Mouse (Mus musculus) midbrain, postnatal 0 days (tissue): ENCODE measurements at regions not wholly inside any gene's neighbourhood (a gene's known extent, or its start where the extent isn't known, plus 50 kb on each side); places are given as distances from the start of the nearest gene placed in this dataset.

Source experiments
- ATAC-seq: fragments of 200-750 bp; cut with Nextera tagmentation; 2 replicates; pipeline ENCODE4 v1.8.0; 2017; ENCODE audit warnings: moderate number of reproducible peaks, mild to moderate bottlenecking, moderate TSS enrichment, moderate library complexity; ENCODE audit not compliant: low FRiP score
- DNase-seq: peaks from one replicate; pipeline ENCODE4 v3.0.0-alpha.2; 2015; ENCODE audit warnings: low spot score
- H3K27ac ChIP-seq: fragments of 300-500 bp; sonication (generic); 2 replicates; pipeline ENCODE4 v1.5.1; 2014; ENCODE audit warnings: low read depth, mild to moderate bottlenecking, low read length, mixed read lengths
- H3K27me3 ChIP-seq: fragments of 300-500 bp; sonication (generic); 2 replicates; pipeline ENCODE4 v1.6.1; 2014; ENCODE audit warnings: low read length, control low read depth, mixed read lengths; ENCODE audit not compliant: insufficient read depth
- H3K36me3 ChIP-seq: fragments of 300-500 bp; sonication (generic); 2 replicates; pipeline ENCODE4 v1.6.1; 2014; ENCODE audit warnings: low read length, control low read depth, mixed read lengths; ENCODE audit not compliant: insufficient read depth
- H3K4me1 ChIP-seq: fragments of 300-500 bp; sonication (generic); 2 replicates; pipeline ENCODE4 v1.6.1; 2014; ENCODE audit warnings: mild to moderate bottlenecking, control low read depth, antibody characterized with exemption, low read length, mixed read lengths; ENCODE audit not compliant: insufficient read depth
- H3K4me2 ChIP-seq: fragments of 300-500 bp; sonication (generic); 2 replicates; pipeline ENCODE4 v1.6.1; 2014; ENCODE audit warnings: low read depth, mild to moderate bottlenecking, low read length, mixed read lengths; ENCODE audit not compliant: poor library complexity, severe bottlenecking
- H3K4me3 ChIP-seq: fragments of 300-500 bp; sonication (generic); 2 replicates; pipeline ENCODE4 v1.5.1; 2014; ENCODE audit warnings: low read depth, mild to moderate bottlenecking, low read length, moderate library complexity
- H3K9ac ChIP-seq: fragments of 300-500 bp; sonication (generic); replicated peaks from 2 replicates; pipeline ENCODE4 v1.6.1; 2014; ENCODE audit warnings: mild to moderate bottlenecking, low read length, moderate library complexity, mixed read lengths; ENCODE audit not compliant: poor library complexity, severe bottlenecking
- H3K9me3 ChIP-seq: fragments of 300-500 bp; sonication (generic); 2 replicates; pipeline ENCODE4 v1.6.1; 2016; ENCODE audit warnings: low read length, control low read depth
- CTCF ChIP-seq: IDR thresholded peaks from 2 replicates; pipeline ENCODE4 v1.5.1; 2016; ENCODE audit warnings: antibody characterized with exemption, mild to moderate bottlenecking
- WGBS: fragments of 180-500 bp; shearing (Covaris S2); extraction: QIAGEN DNeasy Blood & Tissue Kit; methylation state at CpG from one replicate; pipeline ENCODE4 v1.1.7; 2014; 5-methylcytosine and 5-hydroxymethylcytosine counted together

DNA sequence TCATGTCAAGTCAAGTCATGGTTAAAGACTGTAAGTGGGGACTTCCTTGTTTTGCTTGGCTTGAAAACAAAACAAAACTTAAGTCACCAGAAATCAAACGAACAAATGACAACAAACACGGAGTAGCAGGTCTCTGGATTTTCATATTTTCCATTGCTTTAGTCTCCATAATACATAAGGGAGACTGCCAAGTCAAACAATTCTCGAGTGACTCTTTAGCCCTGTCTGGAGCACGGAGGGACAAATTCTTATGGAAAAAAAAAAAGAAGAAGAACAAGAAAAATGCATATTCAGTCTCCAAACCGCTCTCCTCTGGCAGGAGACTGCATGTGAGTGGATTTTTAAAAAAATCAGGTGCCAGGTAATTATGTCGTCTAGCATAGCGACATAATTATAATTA lies 129.6 kb upstream of the Med14 start:
- H3K4me2 ChIP-seq: no peak overlapping the region
- no peaks in the 10 kb centered on the region for H3K36me3 ChIP-seq
- H3K9ac ChIP-seq: no peak overlapping the region
- H3K27ac ChIP-seq: no peak overlapping the region
- no peak overlapping the region for H3K4me3 ChIP-seq
- DNase-seq: no peak
- no peaks in the 10 kb centered on the region for H3K4me1 ChIP-seq
- H3K27me3 ChIP-seq: no peaks in the 10 kb centered on the region
- no peak for ATAC-seq
- H3K9me3 ChIP-seq: no peaks in the 10 kb centered on the region
- WGBS: 63% methylated on average over 7 of the region's 7 CpGs
- no peak for TF ChIP-seq CTCF

DNA sequence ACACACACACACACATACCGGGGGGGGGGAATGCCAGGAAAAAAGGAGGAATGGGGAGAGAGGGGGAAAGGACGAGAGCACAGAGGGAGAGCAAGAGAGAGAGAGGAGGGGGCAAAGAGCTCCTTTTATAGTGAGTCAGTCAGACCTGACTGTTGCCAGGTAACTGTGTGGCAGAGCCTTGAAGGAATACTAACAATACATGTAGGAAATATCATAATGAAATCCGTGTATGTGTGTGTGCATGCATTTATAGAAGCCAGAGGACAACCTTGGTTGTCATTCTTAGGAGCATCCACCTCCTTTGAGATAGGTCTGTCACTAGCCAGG lies 127.6 kb upstream of the Med14 start:
- DNase-seq (peak; percentile 28), ATAC-seq (peak; percentile 87)
- Histone ChIP-seq H3K9ac (no peak overlapping the region), H3K27ac (peak overlapping the region; percentile 60), H3K4me2 (no peak overlapping the region), H3K4me1 (no peaks in the 10 kb centered on the region), H3K4me3 (no peak overlapping the region), H3K36me3 (no peaks in the 10 kb centered on the region), H3K9me3 (no peaks in the 10 kb centered on the region), H3K27me3 (no peaks in the 10 kb centered on the region)
- no peak for TF ChIP-seq CTCF
- 29% methylated on average over 3 of the region's 3 CpGs for WGBS

DNA sequence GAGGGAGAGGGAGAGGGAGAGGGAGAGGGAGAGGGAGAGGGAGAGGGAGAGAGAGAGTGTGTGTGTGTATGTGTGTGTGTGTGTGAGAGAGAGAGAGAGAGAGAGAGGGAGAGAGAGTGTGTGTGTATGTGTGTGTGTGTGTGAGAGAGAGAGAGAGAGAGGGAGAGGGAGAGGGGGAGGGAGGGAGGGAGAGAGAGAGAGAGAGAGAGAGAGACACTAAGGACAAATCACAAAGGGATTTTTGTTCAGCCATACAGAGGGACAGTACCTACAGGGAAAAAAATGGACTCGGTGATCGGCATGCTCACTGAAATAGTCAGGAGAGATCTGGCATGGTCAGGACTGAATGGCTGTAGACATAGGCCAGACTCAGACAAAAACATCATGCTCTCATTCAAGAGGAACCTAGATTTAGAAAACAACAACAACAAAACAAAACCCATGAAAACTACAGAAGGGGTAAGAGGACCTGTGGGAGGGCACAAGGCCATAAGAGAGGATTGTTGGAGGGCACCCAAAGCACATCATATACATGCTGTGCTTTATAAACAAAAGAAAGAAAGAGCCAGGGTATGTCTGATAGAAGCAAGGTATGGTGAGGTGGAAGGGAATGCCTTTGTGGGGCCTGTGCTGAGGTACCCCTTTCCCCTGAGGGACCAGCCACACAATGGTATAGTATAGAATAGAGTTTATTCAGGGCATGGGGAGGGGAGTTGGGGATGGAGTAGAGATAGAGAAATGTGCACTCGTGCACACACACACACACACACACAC lies 127.0 kb upstream of the Med14 start:
- Histone ChIP-seq H3K27me3 (no peaks in the 10 kb centered on the region), H3K4me3 (no peak overlapping the region), H3K4me2 (0 out of 2 replicates have a peak overlapping the region, but pooled peaks have one; percentile 5), H3K9ac (no peak overlapping the region), H3K9me3 (no peaks in the 10 kb centered on the region), H3K27ac (peak overlapping the region; percentile 60; the same call in 1 of the 2 replicates), H3K36me3 (no peaks in the 10 kb centered on the region), H3K4me1 (no peaks in the 10 kb centered on the region)
- 60% methylated on average over 3 of the region's 3 CpGs for WGBS
- TF ChIP-seq CTCF: no peak
- ATAC-seq (peak; percentile 73), DNase-seq (no peak)

DNA sequence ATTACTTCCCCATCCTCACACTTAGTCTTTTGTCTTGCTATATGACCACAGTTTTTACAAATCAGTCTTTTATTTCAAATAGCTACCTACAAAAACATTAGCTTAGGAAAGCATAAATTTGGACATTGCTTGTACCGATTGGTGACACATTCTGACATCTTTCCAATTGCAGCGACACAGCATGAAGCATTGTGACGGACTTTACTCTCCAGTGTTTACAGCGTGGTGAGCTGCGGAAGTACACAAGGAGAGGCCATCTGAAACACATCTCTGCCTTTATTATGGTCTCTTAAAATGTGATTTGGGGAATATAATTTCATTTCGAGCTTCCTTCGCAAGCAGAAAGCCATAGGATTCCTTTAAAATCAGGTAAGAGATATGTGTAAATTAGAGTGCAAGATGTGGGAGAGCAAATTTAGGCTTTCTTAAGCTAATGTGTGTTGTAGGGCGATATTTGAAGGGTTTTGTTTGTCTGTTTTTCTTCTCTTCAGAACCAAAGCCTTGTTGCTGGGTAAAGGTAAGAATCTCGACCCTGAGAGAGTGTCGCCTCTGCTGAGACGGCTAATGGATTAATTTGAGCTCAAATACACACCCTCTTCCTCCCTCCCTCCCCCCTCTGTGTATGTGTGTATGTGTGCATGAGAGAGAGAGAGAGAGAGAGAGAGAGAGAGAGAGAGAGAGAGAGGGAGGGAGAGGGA lies 126.3 kb upstream of the Med14 start:
- Histone ChIP-seq H3K4me2 (no peak overlapping the region), H3K9me3 (no peaks in the 10 kb centered on the region), H3K4me3 (no peak overlapping the region), H3K27me3 (no peaks in the 10 kb centered on the region), H3K27ac (peak overlapping the region; percentile 59), H3K36me3 (no peaks in the 10 kb centered on the region), H3K9ac (no peak overlapping the region), H3K4me1 (no peaks in the 10 kb centered on the region)
- 36% methylated on average over 11 of the region's 11 CpGs for WGBS
- no peak for TF ChIP-seq CTCF
- peak; percentile 14 for DNase-seq
- ATAC-seq: no peak

DNA sequence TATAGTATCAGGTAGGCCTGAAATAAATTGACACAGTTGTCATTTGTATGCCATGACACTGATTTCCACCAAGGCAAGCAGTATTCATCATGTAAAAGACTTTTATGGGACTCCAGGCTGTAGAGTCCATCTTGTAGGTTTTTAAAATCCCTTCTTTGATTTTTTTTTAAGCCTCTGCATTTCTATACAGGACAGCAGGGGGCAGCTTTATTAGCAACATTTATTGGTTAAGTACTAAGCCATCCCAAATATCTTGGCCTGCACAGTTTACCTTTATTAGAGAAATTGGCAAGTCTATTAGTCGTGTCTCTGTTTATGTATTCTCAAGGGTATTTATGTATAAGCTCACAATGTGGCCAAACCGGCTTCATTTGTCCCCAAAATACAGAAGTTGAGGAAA lies 125.6 kb upstream of the Med14 start:
- no peaks in the 10 kb centered on the region for H3K27me3 ChIP-seq
- 0 out of 2 replicates have a peak overlapping the region, but pooled peaks have one; percentile 59 for H3K27ac ChIP-seq
- DNase-seq (peak; percentile 18), ATAC-seq (no peak)
- no peak overlapping the region for H3K4me2 ChIP-seq
- H3K9me3 ChIP-seq: no peaks in the 10 kb centered on the region
- H3K4me1 ChIP-seq: no peaks in the 10 kb centered on the region
- TF ChIP-seq CTCF: peak; percentile 53
- H3K4me3 ChIP-seq: no peak overlapping the region
- whole genome bisulfite sequencing: 37% methylated on average over 2 of the region's 2 CpGs
- H3K36me3 ChIP-seq: no peaks in the 10 kb centered on the region
- no peak overlapping the region for H3K9ac ChIP-seq
